Mouse (Mus musculus) 3T3-L1 (cell line): ENCODE measurements around the gene Slc7a11.

Experiments
- DNase-seq: peaks from one replicate; pipeline ENCODE4 v3.0.0-alpha.2; 2015; ENCODE audit warnings: low read depth, low spot score

The Slc7a11 gene

GRCm38 (mm10) chr3:50186369-50186768 lies 257.0 kb downstream of the Slc7a11 start:
- no peak for DNase-seq

GRCm38 (mm10) chr3:50185879-50186278 lies 257.5 kb downstream of the Slc7a11 start:
- DNase-seq = no peak

GRCm38 (mm10) chr3:50160756-50161155 lies 282.7 kb downstream of the Slc7a11 start:
- no peak for DNase-seq

GRCm38 (mm10) chr3:50144144-50144543 lies 299.3 kb downstream of the Slc7a11 start:
- no peak for DNase-seq

- DNase-seq = no peak
Measured at GRCm38 (mm10) chr3:50138319-50138718, 305.1 kb downstream of the Slc7a11 start.

GRCm38 (mm10) chr3:50132204-50132603 lies 311.2 kb downstream of the Slc7a11 start:
- no peak for DNase-seq

- no peak for DNase-seq
Measured at GRCm38 (mm10) chr3:50130319-50130718, 313.1 kb downstream of the Slc7a11 start.

- peak; percentile 48 for DNase-seq
Measured at GRCm38 (mm10) chr3:50121001-50121400, 322.4 kb downstream of the Slc7a11 start.

- DNase-seq = no peak
Measured at GRCm38 (mm10) chr3:50116266-50116665, 327.1 kb downstream of the Slc7a11 start.

- peak; percentile 24 for DNase-seq
Measured at GRCm38 (mm10) chr3:50105509-50105908, 337.9 kb downstream of the Slc7a11 start.

- DNase-seq = no peak
Measured at GRCm38 (mm10) chr3:50094404-50095092, 348.9 kb downstream of the Slc7a11 start.

- peak; percentile 94 for DNase-seq
Measured at GRCm38 (mm10) chr3:50076979-50077378, 366.4 kb downstream of the Slc7a11 start.

- DNase-seq = no peak
Measured at GRCm38 (mm10) chr3:50063396-50063795, 380.0 kb downstream of the Slc7a11 start.

GRCm38 (mm10) chr3:50044666-50045065 lies 398.7 kb downstream of the Slc7a11 start:
- DNase-seq = no peak

- no peak for DNase-seq
Measured at GRCm38 (mm10) chr3:50044160-50044559, 399.3 kb downstream of the Slc7a11 start.

GRCm38 (mm10) chr3:50041141-50041540 lies 402.3 kb downstream of the Slc7a11 start:
- no peak for DNase-seq

GRCm38 (mm10) chr3:50035875-50036528 lies 407.4 kb downstream of the Slc7a11 start:
- DNase-seq = no peak

- peak; percentile 91 for DNase-seq
Measured at GRCm38 (mm10) chr3:50033325-50033724, 410.1 kb downstream of the Slc7a11 start.

GRCm38 (mm10) chr3:50026039-50026438 lies 417.4 kb downstream of the Slc7a11 start:
- no peak for DNase-seq

GRCm38 (mm10) chr3:50014396-50014795 lies 429.0 kb downstream of the Slc7a11 start:
- no peak for DNase-seq

- DNase-seq = peak; percentile 85
Measured at GRCm38 (mm10) chr3:50012012-50012411, 431.4 kb downstream of the Slc7a11 start.

- no peak for DNase-seq
Measured at GRCm38 (mm10) chr3:50003970-50004683, 439.3 kb downstream of the Slc7a11 start.

- DNase-seq = peak; percentile 74
Measured at GRCm38 (mm10) chr3:50002067-50002466, 441.3 kb downstream of the Slc7a11 start.
